Mouse (Mus musculus) thymus, adult 2 months (tissue): Measurements from ENCODE around the gene Pdxk.

Experiments used
- CTCF ChIP-seq: fragments of 200-500 bp; IDR thresholded peaks from 2 replicates; pipeline ENCODE4 v1.5.1; 2012; ENCODE audit warnings: mild to moderate bottlenecking, control low read depth, low read length, moderate library complexity, borderline replicate concordance; ENCODE audit not compliant: control insufficient read depth, poor library complexity, insufficient read depth; ENCODE audit errors: extremely low read depth
- POLR2A ChIP-seq: fragments of 200-500 bp; IDR thresholded peaks from 2 replicates; pipeline ENCODE4 v1.6.1; 2012; ENCODE audit warnings: mild to moderate bottlenecking, low read length, control low read depth, moderate library complexity; ENCODE audit not compliant: control insufficient read depth, poor library complexity, insufficient read depth; ENCODE audit errors: extremely low read depth

DNA sequence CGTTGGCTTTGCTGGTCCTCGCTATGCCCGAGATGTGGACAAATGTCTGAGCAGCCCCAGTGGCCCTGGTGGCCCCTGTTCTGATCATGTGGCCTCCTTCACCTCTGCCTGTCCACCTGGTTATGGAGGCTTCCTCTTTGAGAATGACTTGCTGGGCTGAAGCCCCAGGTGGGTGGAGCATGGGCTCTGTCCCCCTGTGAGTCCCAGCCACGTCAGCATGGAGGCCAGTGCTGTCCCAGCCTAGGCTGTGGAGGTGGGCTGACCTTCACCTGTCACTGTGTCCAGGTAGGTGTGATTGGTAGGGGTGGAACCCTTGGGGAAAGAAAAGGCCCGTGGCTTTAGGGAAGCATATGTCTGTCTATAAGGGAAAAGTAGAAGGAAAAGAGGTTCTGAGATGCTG, 22.1 kb upstream of the Pdxk start:
- no peak for TF ChIP-seq POLR2A
- no peak for TF ChIP-seq CTCF
